Mouse (Mus musculus) C2C12 (cell line): ENCODE results near the gene Slc25a42. TPM values are rescaled to one million over a fixed set of nuclear protein-coding genes. Genes with fewer than 3 reads are reported as not detected.
"Not testable (repeated sequence)": the region's sequence is repeated elsewhere in the genome, so short reads cannot be mapped to it uniquely, and the experiment has no call there.

ENCODE experiments used
- H3K27me3 ChIP-seq: one replicate; pipeline ENCODE4 v1.6.1; 2011; ENCODE audit not compliant: control insufficient read depth, insufficient read depth, insufficient read length
- H3K36me3 ChIP-seq: one replicate; pipeline ENCODE4 v1.6.1; 2011; ENCODE audit not compliant: control insufficient read depth, insufficient read depth
- H3K4me3 ChIP-seq: one replicate; pipeline ENCODE4 v1.5.1; 2011; ENCODE audit warnings: mild to moderate bottlenecking, control low read depth; ENCODE audit not compliant: poor library complexity, insufficient read depth, severe bottlenecking
- H3K79me2 ChIP-seq: one replicate; pipeline ENCODE4 v1.6.1; 2011; ENCODE audit not compliant: control insufficient read depth, insufficient read depth
- H3K79me3 ChIP-seq: one replicate; pipeline ENCODE4 v1.6.1; 2011; ENCODE audit warnings: low read depth, control low read depth
- H3ac ChIP-seq: one replicate; pipeline ENCODE3; 2011; ENCODE audit warnings: low read depth; ENCODE audit not compliant: control insufficient read depth, insufficient read length
- CEBPB ChIP-seq: IDR thresholded peaks from one replicate; pipeline ENCODE4 v1.6.1; 2011; ENCODE audit warnings: low read depth, mild to moderate bottlenecking, control low read depth, moderate library complexity
- CTCF ChIP-seq: IDR thresholded peaks from one replicate; pipeline ENCODE4 v1.5.1; 2011; ENCODE audit not compliant: control insufficient read depth, insufficient read depth, insufficient read length
- FOSL1 ChIP-seq: IDR thresholded peaks from one replicate; pipeline ENCODE4 v1.8.0; 2011; ENCODE audit warnings: mild to moderate bottlenecking, low read length; ENCODE audit not compliant: poor library complexity, insufficient read depth, severe bottlenecking
- MAX ChIP-seq: IDR thresholded peaks from one replicate; pipeline ENCODE4 v1.6.1; 2011; ENCODE audit warnings: mild to moderate bottlenecking, control low read depth
- MYOD1 ChIP-seq: IDR thresholded peaks from one replicate; pipeline ENCODE4 v1.6.1; 2011; ENCODE audit warnings: low read depth; ENCODE audit not compliant: control insufficient read depth, insufficient read length
- MYOG ChIP-seq: IDR thresholded peaks from one replicate; pipeline ENCODE4 v1.6.1; 2011; ENCODE audit not compliant: control insufficient read depth, insufficient read length; ENCODE audit errors: extremely low read depth
- USF1 ChIP-seq: IDR thresholded peaks from one replicate; pipeline ENCODE4 v1.6.1; 2011; ENCODE audit warnings: low read depth, mild to moderate bottlenecking, control low read depth, moderate library complexity
- polyA plus RNA-seq: library from polyadenylated mRNA; unstranded; fragments of >200 nt; fragmentation: generic; extraction: Trizol; gene quantifications from one replicate; pipeline ENCODE4 v1.2.1, GENCODE M21; 2012; ENCODE audit warnings: missing spikeins

Slc25a42 gene
- polyA plus RNA-seq, 1 experiment: 0.61 TPM

- Histone ChIP-seq H3K79me3 (no peaks in the 10 kb centered on the region), H3K36me3 (peaks cover 4% of the 10 kb centered on the region), H3K79me2 (no peaks in the 10 kb centered on the region), H3ac (no peak overlapping the region), H3K4me3 (no peak overlapping the region), H3K27me3 (no peaks in the 10 kb centered on the region)
- TF ChIP-seq MAX (no peak), FOSL1 (no peak), MYOD1 (no peak), CTCF (no peak), MYOG (no peak), USF1 (no peak), CEBPB (no peak)
These were observed 7.1 kb upstream of the Slc25a42 start for GRCm38 (mm10) chr8:70219107-70219684.

DNA sequence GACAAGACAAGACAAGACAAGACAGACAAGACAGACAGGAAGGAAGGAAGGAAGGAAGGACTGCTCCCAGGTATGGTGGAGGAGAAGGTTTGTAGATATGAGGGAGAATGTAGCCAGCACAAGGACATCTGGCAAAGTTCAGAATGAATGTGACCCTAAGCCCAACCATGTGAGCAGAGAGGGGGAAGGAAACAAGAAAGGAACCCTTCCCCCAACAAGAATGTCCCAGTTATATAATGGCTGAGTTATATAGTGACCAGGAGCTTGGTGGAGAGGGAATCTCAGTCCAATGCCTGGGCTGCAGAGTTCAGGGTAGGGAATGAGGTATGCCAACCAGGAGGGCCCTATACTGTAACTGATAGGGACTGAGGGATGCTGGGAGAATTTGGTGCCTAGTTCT is 5.3 kb upstream of the Slc25a42 start:
- Histone ChIP-seq H3K79me3 (no peaks in the 10 kb centered on the region), H3K27me3 (no peaks in the 10 kb centered on the region), H3K36me3 (no peaks in the 10 kb centered on the region), H3ac (no peak overlapping the region), H3K79me2 (no peaks in the 10 kb centered on the region), H3K4me3 (no peak overlapping the region)
- TF ChIP-seq USF1: no peak
- TF ChIP-seq CTCF: no peak
- TF ChIP-seq FOSL1: no peak
- no peak for TF ChIP-seq MAX
- TF ChIP-seq MYOG: no peak
- no peak for TF ChIP-seq MYOD1
- TF ChIP-seq CEBPB: no peak

DNA sequence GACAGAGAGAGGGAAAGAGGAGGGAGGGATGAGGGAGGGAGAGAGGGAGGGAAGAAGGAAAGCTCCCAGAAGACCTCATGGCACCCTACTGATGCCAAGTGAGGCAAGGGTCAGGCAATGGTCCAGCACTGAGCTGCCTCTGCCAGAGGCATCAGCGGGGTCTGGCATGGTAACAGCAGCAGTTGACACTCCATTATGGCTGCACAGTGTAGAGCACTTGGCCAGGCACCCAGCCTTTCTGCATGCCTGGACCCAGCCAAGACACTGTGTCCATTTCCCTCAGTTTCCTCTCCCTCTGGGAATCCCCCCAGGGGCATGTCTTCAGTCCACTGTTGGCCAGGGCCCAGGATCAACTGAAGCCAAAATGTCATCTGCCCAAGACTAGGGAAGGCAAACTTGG is 4.5 kb upstream of the Slc25a42 start:
- TF ChIP-seq FOSL1: no peak
- no peak for TF ChIP-seq MYOG
- no peak for TF ChIP-seq MYOD1
- Histone ChIP-seq H3K27me3 (no peaks in the 10 kb centered on the region), H3K79me3 (no peaks in the 10 kb centered on the region), H3K36me3 (no peaks in the 10 kb centered on the region), H3K79me2 (no peaks in the 10 kb centered on the region), H3ac (no peak overlapping the region), H3K4me3 (no peak overlapping the region)

DNA sequence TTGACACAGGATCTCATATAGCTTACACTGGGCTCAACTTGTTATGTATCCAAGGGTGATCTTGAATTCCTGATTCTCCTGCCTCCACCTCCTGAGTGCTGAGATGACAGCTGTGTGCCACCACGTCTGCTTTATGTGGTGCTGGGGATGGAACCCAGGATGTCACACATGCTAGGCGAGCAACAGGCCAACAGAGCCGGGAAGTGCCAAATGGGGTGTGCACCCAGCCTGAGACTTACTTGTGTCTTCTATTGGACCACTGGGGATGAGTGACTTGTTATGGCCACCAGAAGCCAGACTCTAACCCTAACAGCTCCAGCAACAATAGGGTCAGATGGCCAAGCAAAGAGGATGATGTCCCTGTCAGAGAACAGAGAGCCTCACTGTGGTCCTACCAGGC is 4.1 kb upstream of the Slc25a42 start:
- not testable (repeated sequence) for H3K79me2 ChIP-seq, H3K36me3 ChIP-seq, H3K4me3 ChIP-seq, H3ac ChIP-seq, H3K79me3 ChIP-seq, H3K27me3 ChIP-seq

- no peaks in the 10 kb centered on the region for H3K79me3 ChIP-seq
- H3K27me3 ChIP-seq: no peaks in the 10 kb centered on the region
- TF ChIP-seq CEBPB (no peak), CTCF (no peak), USF1 (no peak), MYOD1 (no peak), MYOG (no peak), MAX (no peak), FOSL1 (no peak)
- no peak overlapping the region for H3K4me3 ChIP-seq
- no peaks in the 10 kb centered on the region for H3K79me2 ChIP-seq
- no peak overlapping the region for H3ac ChIP-seq
- H3K36me3 ChIP-seq: no peaks in the 10 kb centered on the region
These were observed 3.0 kb upstream of the Slc25a42 start for GRCm38 (mm10) chr8:70215092-70215491.

DNA sequence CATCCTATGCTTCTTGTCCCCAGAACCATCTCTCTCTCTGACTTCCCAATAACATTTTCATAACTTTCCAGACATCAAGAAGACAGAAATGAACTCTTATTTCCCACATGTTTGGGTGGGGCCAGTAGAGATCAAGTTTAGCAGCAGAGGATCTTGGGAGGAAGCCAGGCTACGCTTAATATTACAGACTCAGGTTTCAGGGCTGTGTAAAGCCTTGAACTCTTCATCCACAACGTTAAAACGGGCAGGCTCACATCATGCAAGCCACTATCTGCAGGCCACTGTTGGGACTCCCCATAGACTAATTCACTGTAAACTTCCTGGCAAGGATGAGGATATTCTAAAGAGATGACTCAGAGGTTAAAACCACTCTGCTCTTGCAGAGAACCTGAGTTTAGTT is 2.3 kb upstream of the Slc25a42 start:
- Histone ChIP-seq H3K36me3 (no peaks in the 10 kb centered on the region), H3K79me2 (no peaks in the 10 kb centered on the region), H3K79me3 (no peaks in the 10 kb centered on the region), H3ac (no peak overlapping the region), H3K4me3 (no peak overlapping the region), H3K27me3 (no peaks in the 10 kb centered on the region)
- TF ChIP-seq CTCF: no peak
- no peak for TF ChIP-seq MYOD1
- no peak for TF ChIP-seq MAX
- no peak for TF ChIP-seq USF1
- TF ChIP-seq FOSL1: no peak
- no peak for TF ChIP-seq MYOG
- no peak for TF ChIP-seq CEBPB
